Mouse (Mus musculus): ENCODE results near the gene Aida.
A peak's percentile ranks its signal among the peaks of the same experiment; 100 is the strongest.
"Not testable (repeated sequence)": the region's sequence is repeated elsewhere in the genome, so short reads cannot be mapped to it uniquely, and the experiment has no call there.

Gene Aida

DNA sequence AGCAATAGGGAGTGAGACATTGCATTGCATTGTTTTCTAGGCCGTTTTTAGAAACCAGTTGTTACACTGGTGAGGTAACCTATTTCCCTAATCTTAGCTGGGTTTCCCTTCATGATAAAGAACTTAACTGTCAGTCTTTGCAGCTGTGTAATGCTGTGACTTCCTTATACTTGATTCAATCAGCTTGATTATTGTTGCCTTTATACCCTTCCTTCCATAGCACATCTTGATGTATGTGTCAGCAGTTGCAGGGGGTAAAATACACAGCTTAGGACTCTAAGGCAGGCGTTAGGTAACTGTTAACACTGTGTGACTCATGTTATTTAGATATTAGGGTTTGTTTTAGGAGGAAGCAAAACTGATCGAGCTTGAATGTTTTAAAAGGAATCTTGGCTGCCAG is 24.3 kb downstream of the Aida start:
- DNase-seq (ENCODE audit: low spot score), result peak; percentile 45

DNA sequence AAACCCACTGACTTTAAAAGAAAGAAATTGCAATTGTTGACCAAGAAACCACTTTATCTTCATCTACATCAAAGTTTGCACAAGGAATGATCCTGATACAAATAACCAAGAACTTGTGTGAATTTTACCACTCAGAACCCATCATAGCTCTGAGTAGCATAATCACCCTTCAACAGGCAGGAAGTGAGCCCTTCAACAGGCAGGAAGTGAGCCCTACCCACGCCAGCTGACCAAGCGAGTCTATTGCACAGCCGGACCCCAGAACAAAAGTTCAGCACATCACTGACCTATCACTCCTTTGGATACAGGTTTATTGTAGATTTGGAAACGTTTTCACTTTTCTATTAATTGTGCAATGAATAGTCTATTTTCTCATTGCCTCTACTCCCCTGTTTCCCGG is 26.1 kb downstream of the Aida start:
- not testable (repeated sequence) for DNase-seq (ENCODE audit: low spot score)

DNA sequence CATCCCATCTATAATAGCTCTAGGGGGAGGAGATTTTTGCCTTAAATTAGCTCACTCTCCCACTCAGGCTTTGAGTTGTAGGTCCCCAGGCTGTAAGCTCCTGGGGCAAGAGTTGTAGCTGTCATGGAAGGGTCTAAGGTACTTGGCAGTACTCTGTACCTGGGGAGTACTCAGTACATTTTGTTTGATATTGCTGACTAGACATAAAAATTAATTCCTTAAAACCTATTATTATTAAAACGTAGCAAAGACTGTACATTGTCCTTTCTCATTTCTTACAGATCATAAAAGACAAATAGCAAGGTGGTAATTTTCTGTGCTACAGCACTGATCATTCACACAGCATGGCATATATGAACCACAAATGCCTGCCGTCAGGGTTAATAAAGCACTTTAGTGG is 27.5 kb downstream of the Aida start:
- DNase-seq (ENCODE audit: low spot score), result no peak

DNA sequence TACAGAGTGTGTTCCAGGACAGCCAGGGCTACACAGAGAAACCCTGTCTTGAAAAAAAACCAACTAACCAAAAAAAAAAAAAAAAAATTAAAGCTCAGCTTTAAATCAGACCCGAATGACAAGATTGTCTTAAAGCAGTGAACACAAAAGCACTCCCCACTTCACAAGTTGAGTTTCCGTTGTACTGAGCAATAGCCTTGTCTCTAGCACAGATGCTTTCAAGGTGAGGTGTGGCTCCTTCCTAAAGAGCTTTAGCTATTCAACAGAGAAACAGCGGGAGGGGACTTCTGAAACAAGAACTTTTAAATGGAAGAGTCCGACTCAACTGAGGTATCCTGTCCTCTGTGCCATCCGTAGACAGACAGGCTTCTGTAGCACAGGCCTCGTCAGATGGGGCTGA is 28.0 kb downstream of the Aida start:
- no peak for DNase-seq (ENCODE audit: low spot score)

DNA sequence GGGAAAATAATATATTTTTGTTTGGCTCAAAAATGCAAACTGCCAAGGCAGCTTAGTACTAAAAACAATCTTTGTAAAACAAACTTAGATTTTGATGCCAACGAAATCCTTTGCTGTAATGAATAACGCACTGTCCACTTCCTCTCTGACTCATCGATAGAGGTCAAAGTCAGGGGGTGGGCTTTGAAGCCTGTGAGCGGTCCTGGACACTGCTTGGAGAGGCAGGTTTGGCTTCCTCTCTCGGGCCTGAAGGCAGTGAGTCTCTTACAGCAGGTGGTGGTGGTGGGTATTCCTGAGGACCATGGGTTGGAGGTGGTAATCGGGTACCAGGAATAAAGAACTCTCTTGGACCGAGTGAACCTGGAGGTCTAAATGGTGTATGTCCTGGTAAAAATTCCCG is 30.8 kb downstream of the Aida start:
- no peak for DNase-seq (ENCODE audit: low spot score)

DNA sequence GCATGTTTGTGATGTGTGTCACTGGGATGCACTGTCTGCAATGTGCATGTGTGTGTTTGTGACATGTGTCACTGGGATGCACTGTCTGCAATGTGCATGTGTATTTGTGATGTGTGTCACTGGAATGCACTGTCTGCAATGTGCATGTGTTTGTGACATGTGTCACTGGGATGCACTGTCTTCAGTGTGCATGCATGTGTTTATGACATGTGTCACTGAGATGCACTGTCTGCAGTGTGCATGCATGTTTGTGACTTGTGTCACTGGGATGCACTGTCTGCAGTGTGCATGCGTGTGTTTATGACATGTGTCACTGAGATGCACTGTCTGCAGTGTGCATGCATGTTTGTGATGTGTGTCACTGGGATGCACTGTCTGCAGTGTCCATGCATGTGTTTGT is 46.5 kb downstream of the Aida start:
- not testable (repeated sequence) for DNase-seq (ENCODE audit: low spot score)

DNA sequence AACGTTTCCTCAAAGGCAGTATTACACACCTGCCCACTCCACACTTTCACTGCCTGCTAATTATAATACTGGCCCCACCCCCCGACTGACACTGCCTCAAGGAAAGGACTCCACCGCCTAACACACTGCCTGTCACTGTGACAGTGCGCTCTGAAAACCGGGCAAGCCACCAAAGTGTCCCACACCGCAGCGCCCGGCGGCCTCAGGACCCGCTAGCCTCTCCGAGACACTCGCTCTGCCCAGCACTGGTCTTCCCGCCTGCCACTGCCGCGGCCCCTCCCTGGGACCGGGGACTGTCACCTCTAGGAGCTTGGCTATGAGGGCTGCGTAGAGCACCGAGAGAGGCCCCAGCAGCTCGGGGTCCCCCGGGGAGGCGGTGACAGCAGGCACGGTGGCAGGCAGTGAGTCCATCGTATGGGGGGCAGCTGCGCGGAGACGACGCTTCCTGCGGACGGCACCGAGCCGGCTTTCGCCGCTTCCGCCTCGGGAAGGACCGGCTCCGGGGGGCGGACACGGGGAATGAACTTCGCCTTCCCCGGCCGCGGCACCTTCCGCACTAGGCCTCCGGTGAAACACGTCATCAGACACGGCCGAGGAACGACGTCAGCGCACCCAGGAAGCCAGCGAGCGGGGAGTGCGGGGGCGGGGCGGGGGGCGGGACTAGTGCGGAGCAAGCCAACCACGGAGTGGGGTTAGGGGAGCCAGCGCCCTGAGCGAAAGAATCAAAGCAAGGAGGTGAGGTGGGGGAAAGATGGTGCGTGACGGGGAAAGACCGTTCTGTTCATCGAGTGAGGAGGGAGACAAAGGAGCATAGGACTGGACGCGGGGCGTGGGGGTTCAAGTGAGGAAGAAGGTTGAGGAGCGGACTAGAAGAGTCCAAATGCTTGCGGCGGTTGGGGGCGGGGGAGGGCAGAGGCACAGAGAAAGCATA is 48.8 kb downstream of the Aida start:
- DNase-seq (ENCODE audit: low spot score), result peak; percentile 82

DNA sequence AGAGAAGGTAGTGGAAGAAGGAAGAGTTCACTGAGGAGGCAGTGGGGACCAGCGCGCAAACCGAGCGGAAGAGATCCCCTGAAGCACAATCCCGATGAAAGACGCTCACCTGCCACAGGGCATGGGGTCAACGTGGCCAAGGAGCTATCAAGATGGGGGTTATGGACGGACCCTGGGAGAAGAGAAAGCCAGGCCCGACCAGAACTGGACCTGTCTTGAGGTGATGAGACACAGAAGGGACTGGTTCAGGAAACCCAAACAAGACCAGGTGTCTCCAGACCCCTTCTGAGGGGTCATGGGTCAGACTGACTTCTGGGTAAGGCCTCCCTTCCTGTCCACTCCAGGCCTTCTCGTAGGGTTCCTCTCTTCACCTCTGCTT is 49.4 kb downstream of the Aida start:
- DNase-seq (ENCODE audit: low spot score), result no peak

DNA sequence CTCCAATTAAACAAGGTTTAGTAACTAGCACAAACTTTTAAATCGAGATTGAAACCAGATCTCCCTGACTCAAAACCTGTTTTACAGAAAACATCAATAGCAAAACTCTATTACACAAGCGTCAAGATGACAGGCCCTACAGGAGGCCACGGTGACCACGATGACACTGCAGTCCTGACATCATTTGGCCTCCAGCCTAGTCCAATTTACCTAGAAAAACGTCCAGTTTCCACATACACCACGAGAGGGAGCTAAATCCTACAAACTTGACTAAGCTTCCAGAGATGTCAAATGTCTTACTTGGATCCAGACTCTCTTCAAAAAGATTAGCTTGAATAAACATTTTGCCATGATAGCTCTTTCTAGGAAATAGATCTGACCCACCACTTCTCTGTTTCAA is 53.5 kb downstream of the Aida start:
- DNase-seq (ENCODE audit: low spot score), result peak; percentile 96

DNA sequence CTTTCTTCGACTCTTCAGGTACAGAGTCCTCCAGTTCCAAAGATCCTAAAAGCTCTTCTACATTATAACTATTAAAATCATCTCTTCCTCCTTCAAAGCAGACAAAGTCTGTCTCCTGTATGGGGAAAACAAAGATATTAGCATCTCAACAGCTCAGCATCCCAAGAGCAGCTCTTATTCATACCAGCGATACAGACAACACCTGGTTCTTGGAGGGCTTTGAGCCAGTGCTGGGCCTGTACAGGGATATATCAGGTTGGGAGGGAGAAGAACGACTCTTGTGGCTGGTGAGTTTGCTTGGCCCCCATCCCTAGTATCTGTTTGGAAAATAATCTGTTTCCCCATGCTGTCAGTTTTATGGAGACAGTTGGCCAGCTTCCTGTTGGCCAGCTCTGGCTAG is 62.5 kb downstream of the Aida start:
- no peak for DNase-seq (ENCODE audit: low spot score)

DNA sequence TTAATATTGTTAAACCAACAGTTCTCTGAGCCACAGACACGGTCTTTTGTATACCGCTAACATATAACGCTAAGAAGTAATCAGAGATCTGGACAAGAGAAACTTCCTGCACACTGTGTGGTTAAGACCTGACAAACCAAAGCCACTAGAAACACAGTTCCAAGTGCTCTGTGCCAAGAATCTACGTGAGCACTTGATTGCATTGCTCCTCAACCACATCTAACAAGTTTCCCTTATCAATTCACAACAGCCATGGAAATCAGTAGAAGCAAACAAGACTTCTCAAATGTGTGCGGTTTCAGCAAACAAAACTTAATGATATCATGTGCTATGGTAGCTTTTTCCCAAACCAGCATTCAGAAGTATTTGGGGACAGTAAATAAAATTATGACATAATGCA is 65.9 kb downstream of the Aida start:
- no peak for DNase-seq (ENCODE audit: low spot score)

DNA sequence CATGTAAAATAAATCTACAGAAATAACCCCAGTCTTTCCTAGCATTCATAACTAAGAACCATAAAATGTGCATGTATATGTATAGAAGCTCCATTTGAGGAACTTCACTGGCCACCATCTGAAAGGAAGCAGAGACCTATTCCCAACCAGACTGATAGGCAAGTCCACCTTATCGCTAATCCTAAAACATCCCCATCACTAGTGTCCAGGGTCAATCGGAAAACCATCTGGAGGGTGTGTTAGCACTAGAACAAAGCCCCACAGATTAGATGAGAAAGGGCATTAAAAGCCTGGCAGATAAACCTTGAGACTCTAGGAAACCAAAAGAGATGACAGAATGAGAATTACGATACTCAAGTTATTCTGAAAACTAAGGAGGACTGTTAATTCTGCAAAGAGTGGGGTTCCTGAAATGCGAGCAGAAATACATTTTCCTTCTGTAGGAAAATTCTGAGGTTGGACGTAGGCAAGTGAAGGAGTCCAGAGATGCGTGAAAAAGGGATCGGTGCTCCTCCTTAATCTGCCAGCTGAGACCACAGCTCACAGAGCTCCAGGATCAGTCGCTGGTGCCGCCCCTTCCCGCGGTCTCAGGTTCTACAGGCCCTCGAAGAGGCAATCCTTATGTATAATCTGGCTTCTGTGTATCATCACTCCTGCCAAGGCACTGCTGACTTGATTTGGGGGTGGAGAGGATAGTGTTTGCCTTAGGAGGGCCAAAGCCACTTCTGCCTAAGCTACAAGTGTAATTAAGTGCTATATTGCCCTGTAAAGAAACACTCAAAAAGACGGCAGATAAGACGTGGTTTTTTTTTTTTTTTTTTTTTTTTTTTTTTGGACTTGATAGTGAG is 66.6 kb downstream of the Aida start:
- DNase-seq (ENCODE audit: low spot score), result peak; percentile 83

DNA sequence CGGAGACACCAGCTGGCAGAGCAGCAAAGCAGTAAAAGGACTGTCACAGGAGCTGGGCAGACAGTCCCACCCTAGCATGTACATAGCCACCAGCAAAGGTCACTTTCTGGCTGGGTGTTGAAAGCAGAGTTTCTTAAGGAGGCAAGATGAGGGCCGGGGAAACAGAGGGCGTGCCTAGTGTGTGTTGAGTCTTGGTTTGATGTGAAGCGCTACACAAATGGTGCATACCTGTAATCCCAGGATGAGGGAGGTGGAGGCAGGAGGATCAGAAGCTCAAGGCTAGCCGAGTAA is 67.1 kb downstream of the Aida start:
- no peak for DNase-seq (ENCODE audit: low spot score)

DNA sequence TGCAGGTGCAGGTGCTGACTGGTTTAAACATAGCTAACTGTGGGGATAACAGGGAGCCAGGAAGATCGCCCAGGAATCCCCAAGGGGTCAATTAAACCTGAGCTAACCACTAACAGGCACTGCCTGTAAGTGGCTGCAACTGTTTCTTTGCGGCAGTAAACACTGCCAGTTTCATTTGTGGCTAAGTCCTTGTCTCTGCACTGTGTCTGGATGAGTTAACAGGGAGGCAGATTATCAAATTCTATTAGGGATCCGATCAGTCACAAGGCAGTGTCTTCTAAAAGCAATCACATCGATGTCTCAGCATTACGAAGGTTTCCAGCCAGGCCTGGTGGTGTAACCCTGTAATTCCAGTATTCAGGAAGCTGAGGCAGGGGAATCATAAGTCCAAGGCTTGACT is 70.0 kb downstream of the Aida start:
- DNase-seq (ENCODE audit: low spot score), result peak; percentile 95

DNA sequence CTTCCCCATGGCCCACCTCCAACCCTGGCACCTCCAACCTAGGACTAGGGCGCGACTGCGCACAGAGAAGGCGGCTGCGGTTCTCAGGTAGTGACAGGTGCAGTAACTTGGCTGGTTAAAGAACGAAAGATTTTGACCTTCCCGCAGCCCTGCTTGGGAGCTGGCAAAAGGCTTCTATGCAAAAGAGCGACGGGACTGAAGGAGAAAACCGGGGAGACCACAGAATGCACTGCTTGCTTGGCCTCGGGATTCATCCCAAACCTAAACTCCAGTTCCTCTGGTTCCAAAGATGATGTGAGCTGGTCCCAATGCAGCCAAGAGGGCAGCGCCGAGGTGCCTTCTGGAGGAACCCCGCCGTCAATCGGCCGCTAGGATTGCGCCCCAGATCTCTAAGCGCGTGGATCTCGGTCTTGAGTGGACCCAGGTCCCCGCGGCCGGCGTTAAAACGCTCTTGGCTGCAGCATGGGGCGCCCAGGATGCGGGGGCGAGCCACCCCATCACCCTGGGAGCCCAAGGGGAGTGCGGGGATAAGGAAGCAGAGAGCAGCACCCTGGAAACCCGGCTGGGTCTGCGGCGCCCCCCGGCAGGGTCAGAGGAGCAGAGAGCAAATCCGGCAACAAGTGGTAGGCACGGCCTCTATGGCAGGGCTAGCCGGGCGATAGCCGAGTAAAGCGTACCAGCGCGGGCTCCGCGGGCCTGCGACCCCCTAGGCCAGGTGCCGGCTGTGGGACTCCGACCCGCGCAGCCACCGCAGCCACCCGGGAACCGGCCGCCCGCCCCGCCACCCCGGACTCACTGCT is 72.4 kb downstream of the Aida start:
- peak; percentile 47 for DNase-seq (ENCODE audit: low spot score)

DNA sequence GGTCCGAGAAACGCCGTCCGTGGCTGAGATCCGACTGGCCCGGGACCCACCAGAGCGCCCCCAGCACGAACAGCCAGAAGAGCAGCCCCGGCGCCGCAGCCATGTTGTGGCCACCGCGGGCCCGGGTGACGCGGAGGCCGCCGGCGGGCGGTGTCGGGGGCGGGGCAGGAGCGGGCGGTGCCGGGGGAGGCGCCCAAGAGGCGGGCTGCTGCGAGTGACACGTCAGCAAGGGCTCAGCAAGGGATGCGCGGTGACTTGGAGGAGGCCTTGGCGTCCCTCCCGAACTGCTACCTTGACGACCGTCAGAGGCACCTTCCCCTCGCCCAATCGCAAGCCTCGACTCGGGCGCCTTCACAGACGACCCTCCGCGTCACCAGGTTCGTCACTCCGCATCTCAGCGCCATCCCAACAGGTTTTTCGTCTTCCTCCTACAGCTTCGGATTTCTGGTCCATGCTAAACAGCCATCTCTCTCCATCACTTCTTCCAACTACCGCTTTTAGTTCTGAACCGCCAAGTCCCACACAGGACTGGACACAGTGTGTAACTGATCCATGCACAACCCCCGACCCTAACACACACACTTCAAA is 73.1 kb downstream of the Aida start, which contains the start of gene Mia3:
Gene Mia3 (minus strand): TSS at position 127 of the 588 bp plus-strand sequence.
- peak; percentile 99 for DNase-seq (ENCODE audit: low spot score)

DNA sequence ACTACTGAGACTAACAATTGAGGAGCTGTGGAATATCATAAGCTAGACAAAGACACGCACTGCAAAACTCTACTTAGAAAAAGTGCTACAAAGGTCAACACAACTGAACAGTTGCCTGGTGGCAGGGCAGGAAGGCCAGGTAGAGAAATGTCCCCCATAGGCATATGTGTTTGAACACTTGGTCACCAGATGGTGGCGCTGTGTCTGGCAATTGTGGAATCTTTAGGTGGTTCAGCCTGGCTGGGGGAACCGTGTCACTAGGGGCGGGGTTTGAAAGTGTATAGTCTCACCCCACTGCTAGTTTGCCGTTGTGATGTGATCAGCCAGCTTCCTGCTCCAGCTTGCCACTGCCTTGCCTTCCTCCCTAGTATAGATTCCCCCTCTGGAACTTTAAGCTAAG is 78.3 kb downstream of the Aida start:
- DNase-seq (ENCODE audit: low spot score), result no peak
